In the genomic region with DNA sequence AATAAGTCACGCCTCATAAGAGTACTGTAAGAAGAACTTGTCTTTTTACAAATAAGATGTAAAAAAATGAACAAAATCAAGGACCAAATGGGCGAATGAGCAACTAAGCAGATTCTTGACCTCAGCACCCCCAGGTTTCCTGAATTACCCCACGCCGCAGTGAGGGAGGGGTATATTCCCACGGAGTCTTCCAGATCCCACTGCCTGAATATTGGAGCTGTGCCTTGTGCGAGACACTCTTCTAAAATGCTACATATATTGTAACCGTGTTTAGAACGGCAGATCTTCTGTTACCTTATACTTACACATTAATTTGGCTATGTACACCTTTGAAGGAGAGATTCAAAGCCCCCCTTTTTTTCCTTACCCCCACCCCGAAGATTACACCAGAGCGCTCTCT, we compare ENCODE assay signal across 10 mouse cellular contexts. TPM values are rescaled to one million over a fixed set of nuclear protein-coding genes. Genes with fewer than 3 reads are reported as not detected.
DNase-seq lines count a peak whose midpoint lies in the region; ATAC-seq and TF ChIP-seq lines count a peak whose summit lies in the region.
"Had no signal": no experiment of that assay in that cellular context is flagged by ENCODE, and none has a peak within 500 bp of the region (broad histone marks: within the 10 kb centered on the region; RNA-seq: fewer than 3 reads in every experiment).

No protein-coding gene starts in this region.

- peaks cover 37% of the 10 kb centered on the region for H3K27me3 ChIP-seq in heart, embryonic 12.5 days (replicated peaks)
- H3K27me3 ChIP-seq in ES-Bruce4 (ENCODE audit: control insufficient read depth, insufficient read depth, low read length, poor library complexity, severe bottlenecking), result peaks cover 7% of the 10 kb centered on the region
- peaks cover 32% of the 10 kb centered on the region for H3K27me3 ChIP-seq in embryonic facial prominence, embryonic 15.5 days
- H3K27me3 ChIP-seq in limb, embryonic 13.5 days, result peaks cover 50% of the 10 kb centered on the region

- no peak overlapping the region for H3K9ac ChIP-seq in heart, embryonic 12.5 days
- H3K9ac ChIP-seq in ES-Bruce4 (ENCODE audit: low read depth, poor library complexity, severe bottlenecking), result peak overlapping the region; percentile 81
- H3K9ac ChIP-seq in embryonic facial prominence, embryonic 15.5 days, result no peak overlapping the region
- no peak overlapping the region for H3K9ac ChIP-seq in limb, embryonic 13.5 days

- H3K9me3 ChIP-seq in heart, embryonic 12.5 days (replicated peaks), result no peaks in the 10 kb centered on the region
- H3K9me3 ChIP-seq in ES-Bruce4 (replicated peaks; ENCODE audit: control insufficient read depth, insufficient read depth, low read length, poor library complexity, severe bottlenecking), result no peaks in the 10 kb centered on the region
- H3K9me3 ChIP-seq in embryonic facial prominence, embryonic 15.5 days (replicated peaks), result no peaks in the 10 kb centered on the region
- H3K9me3 ChIP-seq in limb, embryonic 13.5 days, result no peaks in the 10 kb centered on the region

- no peak for TF ChIP-seq EP300 in ES-Bruce4 (IDR thresholded peaks at IDR 0.05; ENCODE audit: insufficient read depth, low read depth, low read length)

- H3K4me2 ChIP-seq in heart, embryonic 12.5 days, result peak overlapping the region; percentile 89
- peak overlapping the region; percentile 89 for H3K4me2 ChIP-seq in embryonic facial prominence, embryonic 15.5 days (replicated peaks)
- H3K4me2 ChIP-seq in limb, embryonic 13.5 days (replicated peaks), result peak overlapping the region; percentile 92

- H3K4me3 ChIP-seq in heart, embryonic 12.5 days, result peak overlapping the region; percentile 57; the same call in 1 of the 2 replicates
- H3K4me3 ChIP-seq in ES-Bruce4 (ENCODE audit: low read depth, low read length), result no peak overlapping the region
- 0 out of 2 replicates have a peak overlapping the region, but pooled peaks have one; percentile 48 for H3K4me3 ChIP-seq in embryonic facial prominence, embryonic 15.5 days (replicated peaks)
- peak overlapping the region; percentile 56; the same call in 1 of the 2 replicates for H3K4me3 ChIP-seq in limb, embryonic 13.5 days

- no peak for ATAC-seq in heart, embryonic 12.5 days (ENCODE audit: insufficient number of reproducible peaks, low FRiP score)
- no peak for ATAC-seq in embryonic facial prominence, embryonic 15.5 days (ENCODE audit: insufficient number of reproducible peaks, low FRiP score, low TSS enrichment, low read depth)
- ATAC-seq in limb, embryonic 13.5 days (ENCODE audit: low FRiP score, low read depth), result no peak

- DNase-seq in heart, postnatal 14 days, result no peak
- DNase-seq in natural killer cell, adult 2 months (ENCODE audit: low spot score in 2 of 2), result no peak
- no peak for DNase-seq in T-cell, adult 2 months (ENCODE audit: low spot score)
- DNase-seq in spleen, postnatal 14 days (ENCODE audit: low spot score in 2 of 2), result no peak
- DNase-seq: thymus, postnatal 14 days had no signal

- TF ChIP-seq CTCF in ES-Bruce4 (IDR thresholded peaks at IDR 0.05; ENCODE audit: low read depth, low read length), result no peak

- WGBS in heart, embryonic 12.5 days, result 48% methylated on average over 10 of the region's 10 CpGs
- 45% methylated on average over 10 of the region's 10 CpGs for WGBS in embryonic facial prominence, embryonic 15.5 days
- WGBS in limb, embryonic 13.5 days, result 47% methylated on average over 10 of the region's 10 CpGs

- H3K36me3 ChIP-seq in heart, embryonic 12.5 days, result no peaks in the 10 kb centered on the region
- no peaks in the 10 kb centered on the region for H3K36me3 ChIP-seq in ES-Bruce4 (ENCODE audit: control insufficient read depth, insufficient read depth, low read length, poor library complexity, severe bottlenecking)
- H3K36me3 ChIP-seq in embryonic facial prominence, embryonic 15.5 days, result no peaks in the 10 kb centered on the region
- H3K36me3 ChIP-seq in limb, embryonic 13.5 days, result no peaks in the 10 kb centered on the region

- peaks cover 15% of the 10 kb centered on the region for H3K4me1 ChIP-seq in heart, embryonic 12.5 days (replicated peaks)
- H3K4me1 ChIP-seq in ES-Bruce4 (ENCODE audit: control insufficient read depth, insufficient read depth, low read length), result no peaks in the 10 kb centered on the region
- peaks cover 17% of the 10 kb centered on the region for H3K4me1 ChIP-seq in embryonic facial prominence, embryonic 15.5 days
- H3K4me1 ChIP-seq in limb, embryonic 13.5 days, result peaks cover 17% of the 10 kb centered on the region

- no peak overlapping the region for H3K27ac ChIP-seq in heart, embryonic 12.5 days (ENCODE audit: poor library complexity, severe bottlenecking)
- H3K27ac ChIP-seq in ES-Bruce4 (ENCODE audit: insufficient read depth, low read length), result no peak overlapping the region
- no peak overlapping the region for H3K27ac ChIP-seq in embryonic facial prominence, embryonic 15.5 days (replicated peaks)
- H3K27ac ChIP-seq in limb, embryonic 13.5 days, result no peak overlapping the region

- no peak for TF ChIP-seq POLR2A in ES-Bruce4 (IDR thresholded peaks at IDR 0.05; ENCODE audit: insufficient read depth, low read length)

- intact Hi-C loops in heart, postnatal 14 days (cut with DNase I), result no loop called here

RNA-seq across cellular contexts. Expression of a gene that starts 0.7 kb away (rescaled TPM):
- polyA plus RNA-seq in heart, embryonic 12.5 days (2016; fragmentation: Nextera tagmentation; extraction: Ambion mirVana), result 0.08 and 0.20 TPM in 2 replicates
- not detected for total RNA-seq in heart, postnatal 14 days (2021)
- 0.40 TPM in 1 of 2 replicates, not detected in the other for polyA plus RNA-seq in ES-Bruce4 (2011; ENCODE audit: insufficient read depth, insufficient read length, low read depth, missing spikeins)
- 0.92 and 1.5 TPM in 2 replicates for polyA plus RNA-seq in embryonic facial prominence, embryonic 15.5 days (2015; fragmentation: Nextera tagmentation; extraction: Ambion mirVana)
- 1.2 and 1.6 TPM in 2 replicates for polyA plus RNA-seq in limb, embryonic 13.5 days (2015; fragmentation: Nextera tagmentation; extraction: Ambion mirVana)
- polyA plus RNA-seq: heart, embryonic 14.5 days had no signal
